Mouse (Mus musculus) stomach, embryonic 15.5 days (tissue): Measurements from ENCODE around the gene Susd3. TPM values are rescaled to one million over a fixed set of nuclear protein-coding genes. Genes with fewer than 3 reads are reported as not detected.

Experiments
- polyA plus RNA-seq: library from polyadenylated mRNA; unstranded; fragments of >200 nt; fragmentation: Nextera tagmentation; extraction: Ambion mirVana; gene quantifications from 2 replicates; pipeline ENCODE4 v1.2.1, GENCODE M21; 2015

Gene Susd3
- polyA plus RNA-seq, 1 experiment from 2014 or later: 1.5 TPM

Other genes starting within 250 kb of the Susd3 start
- 3.3 and 3.8 TPM in 2 replicates for gene Wnk2, start 100.7 kb downstream of the Susd3 start, polyA plus RNA-seq
- gene Ninj1, start 61.2 kb downstream of the Susd3 start, polyA plus RNA-seq: 52.5 and 54.3 TPM in 2 replicates
- gene Card19, start 32.7 kb downstream of the Susd3 start, polyA plus RNA-seq: 50.5 and 52.4 TPM in 2 replicates
- 0.40 and 0.65 TPM in 2 replicates for gene Fgd3, start 71.6 kb upstream of the Susd3 start, polyA plus RNA-seq
- 23.5 and 26.2 TPM in 2 replicates for gene Bicd2, start 92.9 kb upstream of the Susd3 start, polyA plus RNA-seq
- 17.3 and 20.9 TPM in 2 replicates for gene Ippk, start 172.5 kb upstream of the Susd3 start, polyA plus RNA-seq
- 1.1 and 2.6 TPM in 2 replicates for gene Tes3-ps, start 244.6 kb upstream of the Susd3 start, polyA plus RNA-seq